Mouse (Mus musculus): ENCODE measurements around the gene Pknox2. TPM values are rescaled to one million over a fixed set of nuclear protein-coding genes. Genes with fewer than 3 reads are reported as not detected.
A peak's percentile ranks its signal among the peaks of the same experiment; 100 is the strongest.

Gene Pknox2
- polyA plus RNA-seq, 1 experiment, result 32.2 TPM

GRCm38 (mm10) chr9:36900464-36900863, 246.7 kb downstream of the Pknox2 start:
- no peak for DNase-seq
- no peak for TF ChIP-seq POLR2A (IDR thresholded peaks at IDR 0.05; ENCODE audit: borderline replicate concordance, extremely low read depth, low read depth, low read length)
- TF ChIP-seq CTCF (IDR thresholded peaks at IDR 0.05; ENCODE audit: insufficient read depth, low read length), result no peak

GRCm38 (mm10) chr9:36898560-36898959, 248.6 kb downstream of the Pknox2 start:
- Histone ChIP-seq H3K4me3 (replicated peaks; ENCODE audit: extremely low read depth, low read depth, low read length) (no peak overlapping the region), H3K4me1 (ENCODE audit: control insufficient read depth, insufficient read depth, low read length) (no peaks in the 10 kb centered on the region)
- TF ChIP-seq POLR2A (IDR thresholded peaks at IDR 0.05; ENCODE audit: borderline replicate concordance, extremely low read depth, low read depth, low read length) (no peak), CTCF (IDR thresholded peaks at IDR 0.05; ENCODE audit: insufficient read depth, low read length) (no peak)
- 77% methylated on average over 3 of the region's 3 CpGs for WGBS
- no peak for DNase-seq

More at GRCm38 (mm10) chr9:36900464-36900863, 246.7 kb downstream of the Pknox2 start:
- Histone ChIP-seq H3K4me1 (ENCODE audit: control insufficient read depth, insufficient read depth, low read length) (no peaks in the 10 kb centered on the region), H3K4me3 (replicated peaks; ENCODE audit: extremely low read depth, low read depth, low read length) (no peak overlapping the region)
- WGBS, result 77% methylated on average over 4 of the region's 4 CpGs

GRCm38 (mm10) chr9:36895009-36895693, 252.1 kb downstream of the Pknox2 start:
- no peak overlapping the region for H3K4me3 ChIP-seq (replicated peaks; ENCODE audit: extremely low read depth, low read depth, low read length)
- H3K4me1 ChIP-seq (ENCODE audit: control insufficient read depth, insufficient read depth, low read length), result no peaks in the 10 kb centered on the region
- DNase-seq, result peak; percentile 9
- TF ChIP-seq CTCF (IDR thresholded peaks at IDR 0.05; ENCODE audit: insufficient read depth, low read length), result peak; percentile 59
- TF ChIP-seq POLR2A (IDR thresholded peaks at IDR 0.05; ENCODE audit: borderline replicate concordance, extremely low read depth, low read depth, low read length), result no peak
- 72% methylated on average over 8 of the region's 8 CpGs for WGBS

- WGBS, result 83% methylated on average over 7 of the region's 7 CpGs
- Histone ChIP-seq H3K4me1 (ENCODE audit: control insufficient read depth, insufficient read depth, low read length) (no peaks in the 10 kb centered on the region), H3K4me3 (replicated peaks; ENCODE audit: extremely low read depth, low read depth, low read length) (no peak overlapping the region)
- DNase-seq, result no peak
- TF ChIP-seq CTCF (IDR thresholded peaks at IDR 0.05; ENCODE audit: insufficient read depth, low read length), result no peak
Observed at GRCm38 (mm10) chr9:36894242-36894641, 253.0 kb downstream of the Pknox2 start.

- TF ChIP-seq POLR2A (IDR thresholded peaks at IDR 0.05; ENCODE audit: borderline replicate concordance, extremely low read depth, low read depth, low read length) (no peak), CTCF (IDR thresholded peaks at IDR 0.05; ENCODE audit: insufficient read depth, low read length) (no peak)
- WGBS, result 70% methylated on average over 6 of the region's 6 CpGs
- no peak for DNase-seq
- H3K4me1 ChIP-seq (ENCODE audit: control insufficient read depth, insufficient read depth, low read length), result no peaks in the 10 kb centered on the region
- no peak overlapping the region for H3K4me3 ChIP-seq (replicated peaks; ENCODE audit: extremely low read depth, low read depth, low read length)
Observed at GRCm38 (mm10) chr9:36893413-36893990, 253.7 kb downstream of the Pknox2 start.

GRCm38 (mm10) chr9:36890552-36890951, 256.7 kb downstream of the Pknox2 start:
- WGBS, result 29% methylated on average over 4 of the region's 4 CpGs
- Histone ChIP-seq H3K4me1 (ENCODE audit: control insufficient read depth, insufficient read depth, low read length) (no peaks in the 10 kb centered on the region), H3K4me3 (replicated peaks; ENCODE audit: extremely low read depth, low read depth, low read length) (no peak overlapping the region)
- DNase-seq, result peak; percentile 39
- TF ChIP-seq CTCF (IDR thresholded peaks at IDR 0.05; ENCODE audit: insufficient read depth, low read length) (peak; percentile 65), POLR2A (IDR thresholded peaks at IDR 0.05; ENCODE audit: borderline replicate concordance, extremely low read depth, low read depth, low read length) (no peak)

- no peak overlapping the region for H3K4me3 ChIP-seq (replicated peaks; ENCODE audit: extremely low read depth, low read depth, low read length)
- TF ChIP-seq POLR2A (IDR thresholded peaks at IDR 0.05; ENCODE audit: borderline replicate concordance, extremely low read depth, low read depth, low read length) (no peak), CTCF (IDR thresholded peaks at IDR 0.05; ENCODE audit: insufficient read depth, low read length) (no peak)
- no peak for DNase-seq
- 48% methylated on average over 3 of the region's 3 CpGs for WGBS
- H3K4me1 ChIP-seq (ENCODE audit: control insufficient read depth, insufficient read depth, low read length), result no peaks in the 10 kb centered on the region
Observed at GRCm38 (mm10) chr9:36885237-36885636, 262.0 kb downstream of the Pknox2 start.

- no peak overlapping the region for H3K4me3 ChIP-seq (replicated peaks; ENCODE audit: extremely low read depth, low read depth, low read length)
- no peak for TF ChIP-seq CTCF (IDR thresholded peaks at IDR 0.05; ENCODE audit: insufficient read depth, low read length)
- TF ChIP-seq POLR2A (IDR thresholded peaks at IDR 0.05; ENCODE audit: borderline replicate concordance, extremely low read depth, low read depth, low read length), result no peak
- H3K4me1 ChIP-seq (ENCODE audit: control insufficient read depth, insufficient read depth, low read length), result no peaks in the 10 kb centered on the region
- WGBS, result 44% methylated on average over 3 of the region's 3 CpGs
- DNase-seq, result no peak
Observed at GRCm38 (mm10) chr9:36883569-36883968, 263.6 kb downstream of the Pknox2 start.

- H3K4me3 ChIP-seq (replicated peaks; ENCODE audit: extremely low read depth, low read depth, low read length), result no peak overlapping the region
- no peaks in the 10 kb centered on the region for H3K4me1 ChIP-seq (ENCODE audit: control insufficient read depth, insufficient read depth, low read length)
- TF ChIP-seq POLR2A (IDR thresholded peaks at IDR 0.05; ENCODE audit: borderline replicate concordance, extremely low read depth, low read depth, low read length), result no peak
- TF ChIP-seq CTCF (IDR thresholded peaks at IDR 0.05; ENCODE audit: insufficient read depth, low read length), result no peak
- WGBS, result 49% methylated on average over 8 of the region's 8 CpGs
- DNase-seq, result no peak
Observed at GRCm38 (mm10) chr9:36882034-36882745, 265.0 kb downstream of the Pknox2 start.

Measured in lung, adult 2 months (tissue).